Mouse (Mus musculus) cerebellum, postnatal 25 days (tissue): ENCODE measurements around the gene Apoa4.

ENCODE experiments used
- DNase-seq, 2 experiments: peaks; one replicate each; pipeline ENCODE4 v3.0.0; 2021; ENCODE audit warnings: mixed read lengths in 2 of 2

Gene Apoa4

GRCm38 (mm10) chr9:46240526-46241153 lies at the start of gene Apoa4:
Gene Apoa4 (plus strand): TSS chr9:46240696.
- DNase-seq, result no peak

GRCm38 (mm10) chr9:46191234-46191633 lies 49.3 kb upstream of the Apoa4 start:
- DNase-seq, result no peak

- DNase-seq, result no peak
These were observed 48.9 kb upstream of the Apoa4 start for GRCm38 (mm10) chr9:46191644-46192043.

- no peak for DNase-seq
These were observed 47.9 kb upstream of the Apoa4 start for GRCm38 (mm10) chr9:46192642-46193041.

- no peak for DNase-seq
These were observed 45.7 kb upstream of the Apoa4 start for GRCm38 (mm10) chr9:46194809-46195208.

- DNase-seq, result no peak
These were observed 43.8 kb upstream of the Apoa4 start for GRCm38 (mm10) chr9:46196699-46197169.

- no peak for DNase-seq
These were observed 42.0 kb upstream of the Apoa4 start for GRCm38 (mm10) chr9:46198461-46198860.

- no peak for DNase-seq
These were observed 41.6 kb upstream of the Apoa4 start for GRCm38 (mm10) chr9:46198936-46199335.

GRCm38 (mm10) chr9:46199609-46200008 lies 40.9 kb upstream of the Apoa4 start:
- no peak for DNase-seq

- DNase-seq, result peak; percentile 46 to 58
These were observed 33.5 kb upstream of the Apoa4 start for GRCm38 (mm10) chr9:46206834-46207500.

- no peak for DNase-seq
These were observed 33.0 kb upstream of the Apoa4 start for GRCm38 (mm10) chr9:46207501-46207869.

GRCm38 (mm10) chr9:46208401-46208974 lies 32.0 kb upstream of the Apoa4 start:
- DNase-seq, result peak; percentile 58 to 61

GRCm38 (mm10) chr9:46210473-46210872 lies 30.0 kb upstream of the Apoa4 start:
- no peak for DNase-seq

GRCm38 (mm10) chr9:46214276-46214675 lies 26.2 kb upstream of the Apoa4 start:
- no peak for DNase-seq

- no peak for DNase-seq
These were observed 25.6 kb upstream of the Apoa4 start for GRCm38 (mm10) chr9:46214946-46215337.

- DNase-seq, result peak; percentile 65 to 72
These were observed 24.9 kb upstream of the Apoa4 start for GRCm38 (mm10) chr9:46215338-46216322.

- no peak for DNase-seq
These were observed 23.6 kb upstream of the Apoa4 start for GRCm38 (mm10) chr9:46216744-46217470.

- no peak for DNase-seq
These were observed 22.3 kb upstream of the Apoa4 start for GRCm38 (mm10) chr9:46218176-46218575.

GRCm38 (mm10) chr9:46223090-46223489 lies 17.4 kb upstream of the Apoa4 start:
- no peak for DNase-seq

GRCm38 (mm10) chr9:46224101-46224500 lies 16.4 kb upstream of the Apoa4 start:
- DNase-seq, result no peak

- no peak for DNase-seq
These were observed 15.4 kb upstream of the Apoa4 start for GRCm38 (mm10) chr9:46224945-46225660.
